7 mouse cellular contexts compared by ENCODE assay signal in genomic region chr19:12794056-12795044, GRCm38 (mm10). TPM values are rescaled to one million over a fixed set of nuclear protein-coding genes. Genes with fewer than 3 reads are reported as not detected.
DNase-seq lines count a peak whose midpoint lies in the region; ATAC-seq and TF ChIP-seq lines count a peak whose summit lies in the region.

No protein-coding gene starts in this region.

- ATAC-seq in intestine, postnatal 0 days = peak; percentile 51
- peak; percentile 71 for ATAC-seq in midbrain, embryonic 12.5 days (ENCODE audit: low FRiP score, low read depth)

- no peaks in the 10 kb centered on the region for H3K27me3 ChIP-seq in intestine, postnatal 0 days (replicated peaks; ENCODE audit: control insufficient read depth, insufficient read depth, low read length)
- no peaks in the 10 kb centered on the region for H3K27me3 ChIP-seq in midbrain, embryonic 12.5 days
- H3K27me3 ChIP-seq in small intestine, adult 2 months (ENCODE audit: control insufficient read depth, insufficient read depth, low read length) = no peaks in the 10 kb centered on the region

- TF ChIP-seq POLR2A in small intestine, adult 2 months (IDR thresholded peaks at IDR 0.05; ENCODE audit: low read depth, low read length) = peak; percentile 60; the same call in 1 of the 2 replicates

- peak overlapping the region; percentile 99 for H3K4me3 ChIP-seq in intestine, postnatal 0 days (ENCODE audit: low read depth, low read length)
- peak overlapping the region; percentile 96 for H3K4me3 ChIP-seq in midbrain, embryonic 12.5 days
- peak overlapping the region; percentile 97 for H3K4me3 ChIP-seq in small intestine, adult 2 months (ENCODE audit: low read depth, low read length)

- peak; percentile 97 for DNase-seq in adrenal gland, adult 2 months
- DNase-seq in embryo, embryonic 11.5 days (ENCODE audit: low read depth, low spot score) = peak; percentile 82
- DNase-seq in gastrocnemius, postnatal 4 days (ENCODE audit: low spot score in 2 of 2) = peak; percentile 91 to 95
- peak; percentile 91 for DNase-seq in left cerebral cortex, postnatal 4 days

- WGBS in intestine, postnatal 0 days = under 1% methylated on average over 39 of the region's 39 CpGs
- 2% methylated on average over 39 of the region's 39 CpGs for WGBS in midbrain, embryonic 12.5 days
- WGBS in small intestine, adult 2 months = under 1% methylated on average over 39 of the region's 39 CpGs

- TF ChIP-seq CTCF in intestine, postnatal 0 days (IDR thresholded peaks at IDR 0.05; ENCODE audit: low read depth) = peak; percentile 95
- peak; percentile 75; the same call in 1 of the 2 replicates for TF ChIP-seq CTCF in small intestine, adult 2 months (IDR thresholded peaks at IDR 0.05; ENCODE audit: extremely low read depth, insufficient read length, insufficient replicate concordance, low read depth, low read length)

- no peaks in the 10 kb centered on the region; the same call in 1 of the 2 replicates for H3K4me1 ChIP-seq in intestine, postnatal 0 days (replicated peaks; ENCODE audit: control insufficient read depth, insufficient read depth, low read length)
- peaks cover 19% of the 10 kb centered on the region for H3K4me1 ChIP-seq in midbrain, embryonic 12.5 days
- H3K4me1 ChIP-seq in small intestine, adult 2 months (ENCODE audit: control insufficient read depth, insufficient read depth, insufficient read length, low read length) = peaks cover 2% of the 10 kb centered on the region; the same call in 1 of the 2 replicates

- no peaks in the 10 kb centered on the region for H3K36me3 ChIP-seq in intestine, postnatal 0 days (ENCODE audit: control insufficient read depth, insufficient read depth)
- H3K36me3 ChIP-seq in midbrain, embryonic 12.5 days = no peaks in the 10 kb centered on the region
- 0 out of 2 replicates have a peak, but pooled peaks cover 2% of the 10 kb centered on the region for H3K36me3 ChIP-seq in small intestine, adult 2 months (ENCODE audit: control insufficient read depth, insufficient read depth, low read length)

- intact Hi-C loops in left cerebral cortex, postnatal 4 days (cut with DNase I) = loop anchor here (5.0 to 10.0 kb wide), 3 partner anchors 197 to 790 kb away; partner anchors contain the start of gene Gm4952

- peak overlapping the region; percentile 100 for H3K9ac ChIP-seq in intestine, postnatal 0 days (ENCODE audit: low read depth, low read length)
- peak overlapping the region; percentile 97 for H3K9ac ChIP-seq in midbrain, embryonic 12.5 days (replicated peaks)

- H3K4me2 ChIP-seq in intestine, postnatal 0 days (replicated peaks; ENCODE audit: low read depth) = peak overlapping the region; percentile 71
- H3K4me2 ChIP-seq in midbrain, embryonic 12.5 days (replicated peaks) = peak overlapping the region; percentile 58

- H3K27ac ChIP-seq in intestine, postnatal 0 days (ENCODE audit: low read depth, low read length) = peak overlapping the region; percentile 100
- peak overlapping the region; percentile 99 for H3K27ac ChIP-seq in midbrain, embryonic 12.5 days (replicated peaks)
- peak overlapping the region; percentile 94 for H3K27ac ChIP-seq in small intestine, adult 2 months (ENCODE audit: insufficient read depth, low read depth, low read length)

- H3K9me3 ChIP-seq in intestine, postnatal 0 days (ENCODE audit: control insufficient read depth) = no peaks in the 10 kb centered on the region
- no peaks in the 10 kb centered on the region for H3K9me3 ChIP-seq in midbrain, embryonic 12.5 days

RNA-seq across cellular contexts. Expression of gene Zfp91, which starts 1.6 kb away (rescaled TPM):
- 10 to 100 TPM; 75.0 to 81.0 TPM for total RNA-seq in adrenal gland, adult 2 months (2021)
- polyA plus RNA-seq in adrenal gland, adult 2 months (2012; rRNA removed) = 11.5 and 13.2 TPM in 2 replicates
- 10 to 100 TPM; 62.2 to 71.0 TPM for total RNA-seq in gastrocnemius, postnatal 4 days (2021)
- polyA plus RNA-seq in intestine, postnatal 0 days (2015; fragmentation: Nextera tagmentation; extraction: Ambion mirVana) = 13.6 and 15.1 TPM in 2 replicates
- 10 to 100 TPM; 60.3 to 62.7 TPM for total RNA-seq in left cerebral cortex, postnatal 4 days (2021)
- 22.1 and 22.7 TPM in 2 replicates for polyA plus RNA-seq in midbrain, embryonic 12.5 days (2016; fragmentation: Nextera tagmentation; extraction: Ambion mirVana)
- polyA plus RNA-seq in small intestine, adult 2 months (2012; rRNA removed) = 3.3 and 8.0 TPM in 2 replicates

RNA-seq across cellular contexts. Expression of gene Lpxn, which starts 1.6 kb away (rescaled TPM):
- 1 to 10 TPM; 2.2 to 2.6 TPM for total RNA-seq in adrenal gland, adult 2 months (2021)
- polyA plus RNA-seq in adrenal gland, adult 2 months (2012; rRNA removed) = 1.3 and 1.9 TPM in 2 replicates
- 1 to 10 TPM; 1.5 to 1.9 TPM for total RNA-seq in gastrocnemius, postnatal 4 days (2021)
- 1.7 and 1.9 TPM in 2 replicates for polyA plus RNA-seq in intestine, postnatal 0 days (2015; fragmentation: Nextera tagmentation; extraction: Ambion mirVana)
- under 1 TPM; 0.40 to 0.82 TPM for total RNA-seq in left cerebral cortex, postnatal 4 days (2021)
- 1.3 and 1.8 TPM in 2 replicates for polyA plus RNA-seq in midbrain, embryonic 12.5 days (2016; fragmentation: Nextera tagmentation; extraction: Ambion mirVana)
- polyA plus RNA-seq in small intestine, adult 2 months (2012; rRNA removed) = 2.8 and 4.8 TPM in 2 replicates

RNA-seq across cellular contexts. Expression of gene Cntf, which starts 28.9 kb away (rescaled TPM):
- total RNA-seq in adrenal gland, adult 2 months (2021) = 1 to 10 TPM; 2.4 to 2.6 TPM
- polyA plus RNA-seq in adrenal gland, adult 2 months (2012; rRNA removed) = not detected in 2 replicates
- 1 to 10 TPM; 2.6 to 3.8 TPM for total RNA-seq in gastrocnemius, postnatal 4 days (2021)
- 0.93 and 1.1 TPM in 2 replicates for polyA plus RNA-seq in intestine, postnatal 0 days (2015; fragmentation: Nextera tagmentation; extraction: Ambion mirVana)
- total RNA-seq in left cerebral cortex, postnatal 4 days (2021) = 1 to 10 TPM; 2.1 to 2.4 TPM
- polyA plus RNA-seq in midbrain, embryonic 12.5 days (2016; fragmentation: Nextera tagmentation; extraction: Ambion mirVana) = 1.6 TPM in 2 replicates
- 0.23 TPM in 1 of 2 replicates, not detected in the other for polyA plus RNA-seq in small intestine, adult 2 months (2012; rRNA removed)

RNA-seq across cellular contexts. Expression of gene Gm5244, which starts 52.1 kb away (rescaled TPM):
- total RNA-seq in adrenal gland, adult 2 months (2021) = not detected
- polyA plus RNA-seq in adrenal gland, adult 2 months (2012; rRNA removed) = not detected in 2 replicates
- total RNA-seq in gastrocnemius, postnatal 4 days (2021) = not detected
- polyA plus RNA-seq in intestine, postnatal 0 days (2015; fragmentation: Nextera tagmentation; extraction: Ambion mirVana) = not detected in 2 replicates
- total RNA-seq in left cerebral cortex, postnatal 4 days (2021) = not detected
- polyA plus RNA-seq in midbrain, embryonic 12.5 days (2016; fragmentation: Nextera tagmentation; extraction: Ambion mirVana) = not detected in 2 replicates
- not detected in 2 replicates for polyA plus RNA-seq in small intestine, adult 2 months (2012; rRNA removed)

Comparison
In these comparisons a context has a peak if more than half of its experiments do, and no peak if none do; other contexts are left out.
1. Peak in every context shown above with its lines: DNase-seq, ATAC-seq, H3K4me3 ChIP-seq and H3K27ac ChIP-seq.